Mouse (Mus musculus): ENCODE data around the gene Nol9.

The Nol9 gene

DNA sequence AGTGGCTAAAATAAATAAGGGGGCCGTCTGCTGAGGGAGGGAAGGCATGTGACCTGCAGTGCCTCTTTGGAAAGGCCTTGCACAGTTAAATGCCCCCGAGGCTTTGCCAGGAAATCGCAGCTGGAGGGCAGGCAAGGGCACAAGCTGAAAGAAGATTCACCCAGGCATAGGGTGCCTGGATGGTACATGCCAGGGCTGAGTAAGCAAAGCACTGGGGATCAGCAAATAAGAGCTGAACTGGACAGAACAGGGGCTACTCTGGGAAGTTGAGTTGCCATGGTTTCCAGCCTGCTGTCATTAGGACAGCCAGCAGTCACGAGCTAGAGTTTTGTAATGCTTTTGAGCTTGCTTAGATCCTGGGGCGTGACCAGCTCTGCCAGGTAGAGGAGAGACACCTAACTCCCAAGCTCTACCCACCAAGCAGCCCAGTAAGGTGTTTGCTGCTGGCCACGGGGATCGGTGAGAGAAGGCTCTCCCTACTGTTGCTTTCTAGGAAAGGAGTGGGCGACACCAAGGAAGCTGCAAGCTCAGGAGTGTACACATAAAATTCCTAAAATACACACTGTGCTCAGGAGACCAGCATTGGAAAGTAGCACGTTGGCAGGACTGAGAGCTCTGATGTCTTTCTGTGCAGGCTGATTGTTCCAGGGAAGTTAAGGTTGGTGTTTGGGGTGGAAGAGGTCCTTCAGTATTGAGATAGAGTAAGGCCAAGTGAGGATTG, 23.4 kb downstream of the Nol9 start:
- DNase-seq (ENCODE audit: low spot score in 2 of 2): peak; percentile 17 to 38

DNA sequence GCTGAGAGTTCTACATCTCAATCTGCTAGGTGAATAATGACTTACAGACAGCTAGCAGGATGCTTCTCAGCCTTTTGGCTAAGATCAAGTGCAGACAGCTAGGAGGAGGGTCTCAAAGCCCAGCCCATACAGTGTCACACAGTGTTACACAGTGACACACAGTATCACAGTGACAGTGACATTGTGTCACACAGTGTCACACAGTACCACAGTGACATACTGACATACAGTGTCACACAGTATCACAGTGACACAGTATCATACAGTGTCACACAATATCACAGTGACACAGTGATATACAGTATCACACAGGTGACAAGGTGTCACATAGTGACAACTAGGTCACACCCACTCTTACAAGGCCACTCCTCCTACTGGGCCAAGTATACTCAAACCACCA, 28.2 kb downstream of the Nol9 start:
- DNase-seq (ENCODE audit: low spot score in 2 of 2): no peak

DNA sequence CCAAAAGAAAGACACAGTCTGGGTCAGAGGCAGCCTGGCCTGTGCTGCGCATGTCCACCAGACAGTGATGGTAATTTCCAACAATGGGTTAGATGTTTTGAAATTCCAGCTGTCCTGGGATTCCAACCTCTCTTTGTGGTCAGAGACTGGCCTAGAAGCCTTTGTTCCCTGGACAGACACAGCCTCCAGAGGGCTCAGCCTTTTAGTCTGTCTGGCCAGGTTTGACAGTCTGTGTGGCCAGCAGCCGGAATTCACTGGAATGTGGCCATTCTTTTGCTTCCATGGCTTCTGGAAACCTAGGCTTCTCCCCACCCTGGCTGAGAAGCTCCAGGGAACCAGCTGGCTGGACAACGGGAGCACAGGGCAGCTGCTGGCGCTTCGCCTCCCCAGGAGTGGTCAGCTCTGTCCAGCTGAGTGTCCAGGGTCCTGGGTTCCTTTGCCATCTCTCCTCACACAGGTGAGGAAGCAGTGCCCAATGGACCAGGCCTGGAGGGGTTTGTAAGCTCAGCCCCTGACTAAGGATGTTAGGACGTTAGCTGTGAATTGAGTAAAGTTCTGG, 29.1 kb downstream of the Nol9 start:
- no peak for DNase-seq (ENCODE audit: low spot score in 2 of 2)

DNA sequence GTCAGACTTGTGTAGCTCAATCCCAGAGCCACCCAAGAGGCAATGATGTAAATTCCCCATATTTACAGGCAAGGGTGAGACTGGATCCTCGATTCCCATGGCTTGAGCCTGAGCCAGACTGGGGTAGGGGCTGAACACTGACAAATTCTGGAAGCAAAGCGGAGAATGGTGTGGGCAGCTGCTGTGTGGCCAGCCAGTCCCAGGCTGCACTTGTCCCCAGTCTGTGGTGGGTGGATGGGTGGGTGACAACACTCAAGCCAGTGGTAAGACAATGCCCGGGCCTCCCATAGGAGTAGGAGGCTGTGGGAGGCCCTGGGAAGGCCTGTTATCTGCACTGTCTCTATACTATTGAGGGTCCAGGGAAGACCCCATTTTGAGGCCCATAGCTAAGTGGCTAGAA, 30.1 kb downstream of the Nol9 start:
- DNase-seq (ENCODE audit: low spot score in 2 of 2): no peak

DNA sequence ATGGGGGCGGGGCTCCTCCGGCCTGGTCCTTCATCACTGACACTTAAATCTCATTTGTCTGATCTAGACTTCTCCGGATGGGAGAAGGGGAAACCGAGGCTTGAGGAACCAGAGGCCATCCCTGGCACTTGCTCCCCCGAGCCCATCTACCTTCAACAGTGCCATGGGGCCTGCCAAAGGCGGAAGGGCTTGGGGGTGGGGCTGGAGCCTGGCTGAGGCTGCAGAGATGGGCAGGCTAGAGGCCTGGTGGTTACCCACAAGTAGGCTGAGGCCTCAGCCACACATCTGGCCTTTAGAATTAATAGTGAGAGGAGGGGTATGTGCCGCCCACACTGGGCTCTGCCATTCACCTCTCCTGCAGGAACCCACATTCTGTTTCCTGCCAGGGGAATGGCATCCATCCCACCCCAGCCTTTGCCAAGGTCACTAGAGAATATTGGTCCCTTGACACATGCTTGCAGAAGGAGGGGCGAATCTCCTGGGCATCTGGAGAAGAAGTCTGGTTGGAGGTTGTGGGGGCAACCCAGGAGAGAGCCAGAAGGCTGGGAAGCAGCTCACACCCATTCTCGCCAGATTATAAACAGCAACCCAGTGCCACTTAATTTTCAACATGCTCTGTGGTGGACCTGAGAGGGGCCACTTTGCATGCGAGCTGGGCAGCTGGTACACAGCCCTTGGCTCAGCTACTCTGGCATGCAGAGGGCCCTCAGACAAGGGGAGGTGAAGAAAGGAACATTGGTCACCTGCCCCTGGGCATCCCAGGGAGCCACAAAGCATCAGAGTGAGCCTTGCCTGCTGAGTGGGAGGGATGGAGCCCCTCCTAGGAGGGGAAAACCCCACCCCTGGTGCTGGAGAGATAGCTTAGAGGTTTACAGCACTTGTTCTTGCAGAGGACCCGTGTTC, 31.6 kb downstream of the Nol9 start:
- DNase-seq (ENCODE audit: low spot score in 2 of 2): no peak

DNA sequence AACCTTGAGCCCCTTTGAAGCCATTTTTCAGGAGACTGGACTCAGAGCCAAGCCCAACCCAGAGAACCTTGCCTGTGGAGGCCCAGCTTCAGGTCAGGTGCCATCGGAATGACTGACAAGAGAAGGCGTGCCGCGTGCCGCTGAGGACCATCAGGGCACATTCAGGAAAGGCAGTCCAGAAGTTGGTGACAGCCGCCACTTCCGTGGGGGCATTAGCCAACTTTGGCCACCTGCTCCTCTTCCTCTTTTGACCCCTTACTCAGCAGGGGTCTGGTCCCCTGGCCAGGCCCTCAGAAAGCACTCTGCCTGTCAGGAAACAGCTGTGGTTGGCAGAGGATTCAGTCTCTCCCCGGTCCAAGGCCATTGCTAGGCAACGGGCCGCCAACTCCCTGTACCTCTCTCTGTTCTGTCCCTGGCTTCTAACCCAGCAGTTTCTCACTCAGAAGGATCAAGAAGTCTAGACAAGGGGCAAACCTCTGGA, 33.0 kb downstream of the Nol9 start, which contains the start of gene Plekhg5:
Plekhg5 (plus strand) TSS at position 378 of the 481 bp plus-strand sequence.
- DNase-seq (ENCODE audit: low spot score in 2 of 2): no peak

DNA sequence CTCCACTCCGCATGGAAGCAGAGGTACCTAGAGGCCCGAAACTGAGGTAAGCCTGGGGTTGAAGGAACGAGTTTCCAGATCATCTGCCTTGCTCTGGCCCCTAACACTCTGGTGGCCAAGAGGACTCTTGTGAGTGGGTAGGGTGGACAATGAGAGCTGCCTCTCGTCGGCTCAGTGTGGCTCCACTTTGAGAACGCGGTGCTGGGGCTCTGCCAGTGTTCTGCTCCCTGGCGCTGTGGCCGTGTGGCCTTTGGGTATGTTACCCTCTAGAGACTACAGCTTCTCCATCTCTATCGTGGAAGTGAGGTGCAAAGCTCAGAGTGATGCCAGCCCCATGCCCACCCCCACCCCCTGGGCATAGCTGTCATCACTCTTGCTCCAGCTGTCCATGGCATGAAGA, 33.5 kb downstream of the Nol9 start:
- DNase-seq (ENCODE audit: low spot score in 2 of 2): no peak

DNA sequence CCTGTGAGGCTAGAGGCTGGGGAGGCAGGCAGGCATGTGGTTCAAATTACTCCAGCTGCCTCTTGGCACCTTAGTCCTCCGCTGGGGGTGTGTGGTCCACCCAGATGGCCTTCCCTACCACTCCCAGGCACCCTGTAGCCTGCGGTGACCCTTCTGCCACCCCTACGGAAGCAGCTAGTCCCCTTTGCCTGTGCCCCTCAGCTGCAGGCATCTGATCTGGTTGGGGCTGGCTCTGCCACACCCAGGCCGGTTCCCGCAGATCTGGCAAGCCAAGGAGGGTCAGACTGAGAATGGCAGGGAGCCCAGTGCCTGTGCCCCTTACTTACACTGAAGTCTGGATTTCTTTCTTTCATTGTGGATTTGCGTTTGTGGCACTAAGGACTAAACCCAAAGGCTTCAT, 34.6 kb downstream of the Nol9 start:
- no peak for DNase-seq (ENCODE audit: low spot score in 2 of 2)

DNA sequence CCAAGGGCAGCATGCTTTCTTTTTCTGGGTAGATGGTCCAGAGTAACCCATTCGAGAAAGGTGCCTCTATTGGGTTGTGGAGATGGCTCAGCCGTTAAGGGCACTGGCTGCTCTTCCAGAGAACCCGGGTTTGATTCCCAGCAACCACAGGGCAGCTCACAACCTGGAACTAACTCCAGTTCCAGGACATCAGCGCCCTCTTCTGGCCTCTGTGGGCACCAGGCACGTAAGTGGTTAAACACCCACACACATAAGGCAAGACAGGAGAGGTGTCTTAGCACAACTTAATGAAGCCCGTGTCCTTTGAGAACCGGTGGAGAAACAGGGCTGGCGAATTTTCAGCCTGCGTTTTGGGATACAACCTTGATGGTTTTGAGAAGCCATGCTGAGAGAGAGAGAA, 35.4 kb downstream of the Nol9 start:
- no peak for DNase-seq (ENCODE audit: low spot score in 2 of 2)

DNA sequence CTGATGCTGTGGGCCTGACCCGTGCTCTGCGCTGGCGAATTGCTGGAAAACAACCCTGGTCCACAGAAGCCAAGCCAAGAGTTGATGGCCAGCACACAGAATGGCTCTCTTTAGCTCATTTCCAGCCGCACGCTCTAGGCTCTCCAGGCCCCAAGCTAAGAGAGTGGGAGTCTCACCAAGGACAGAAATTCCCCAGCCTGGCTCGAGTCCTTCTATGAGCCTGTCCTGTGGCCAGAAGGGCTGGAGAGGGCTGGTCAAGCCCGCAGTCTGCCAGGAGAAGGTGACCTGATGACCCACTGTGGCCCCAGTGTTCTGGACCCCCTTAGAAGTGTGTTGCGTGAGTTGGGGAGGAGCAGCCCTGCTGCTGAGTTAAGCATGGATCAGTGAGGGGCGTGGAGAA, 38.1 kb downstream of the Nol9 start:
- no peak for DNase-seq (ENCODE audit: low spot score in 2 of 2)

DNA sequence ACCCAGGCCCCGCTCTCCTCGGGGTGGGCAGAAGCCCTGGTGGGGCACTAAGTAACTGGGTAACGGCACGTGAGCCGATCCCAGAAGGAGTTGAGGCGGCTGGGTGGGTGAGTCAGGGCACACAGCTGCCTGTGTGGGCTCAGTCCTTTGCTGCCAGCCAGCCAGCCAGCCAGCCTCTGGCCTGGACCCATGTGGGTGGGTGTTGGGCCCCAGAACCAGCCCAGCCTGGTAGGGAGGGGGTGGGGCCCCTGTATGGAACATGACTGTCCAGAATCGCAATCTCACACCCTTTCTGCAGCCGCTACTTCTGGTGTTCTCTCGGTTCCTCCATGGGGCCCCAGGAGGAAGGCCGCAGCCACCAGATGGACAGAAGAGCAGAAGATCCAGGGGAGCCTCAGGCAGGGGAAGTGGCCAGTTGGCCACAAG, 39.0 kb downstream of the Nol9 start:
- peak in 1 of 2 experiments; percentile 39 for DNase-seq (ENCODE audit: low spot score in 2 of 2)

DNA sequence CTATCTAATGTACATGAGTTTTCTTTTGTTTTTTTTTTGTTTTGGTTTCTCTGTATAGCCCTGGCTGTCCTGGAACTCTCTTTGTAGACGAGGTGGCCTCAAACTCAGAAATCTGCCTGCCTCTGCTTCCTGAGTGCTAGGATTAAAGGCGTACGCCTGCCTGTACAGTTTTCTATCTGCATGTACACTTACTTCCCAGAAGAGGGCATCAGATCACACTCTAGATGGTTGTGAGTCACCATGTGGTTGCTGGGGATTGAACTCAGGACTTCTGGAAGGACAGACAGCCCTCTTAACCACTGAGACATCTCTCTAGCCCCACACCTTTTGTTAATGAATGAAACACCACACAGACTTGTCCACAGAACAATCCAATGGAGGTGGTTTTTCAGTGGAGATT, 40.1 kb downstream of the Nol9 start:
- no peak for DNase-seq (ENCODE audit: low spot score in 2 of 2)

DNA sequence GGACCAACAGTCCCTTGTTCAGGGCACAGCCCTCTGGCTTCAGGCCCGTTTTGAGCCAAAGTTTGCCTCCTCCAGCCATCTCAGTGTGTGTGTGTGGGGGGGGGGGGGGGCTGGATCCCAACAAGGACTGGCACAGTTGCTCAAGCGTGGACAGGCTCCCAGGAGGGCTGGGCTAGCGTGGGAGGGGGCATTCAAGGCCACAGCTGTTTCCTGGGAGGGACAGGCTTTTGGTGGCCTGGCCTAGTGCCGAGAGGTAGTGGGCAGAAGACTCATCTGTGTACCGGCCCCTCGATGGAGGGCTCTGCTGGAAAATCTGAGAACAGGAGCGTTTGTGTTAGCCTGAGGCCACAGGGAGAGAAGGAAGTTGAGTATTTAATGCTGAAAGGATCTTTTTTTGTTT, 40.8 kb downstream of the Nol9 start:
- DNase-seq (ENCODE audit: low spot score in 2 of 2): no peak

DNA sequence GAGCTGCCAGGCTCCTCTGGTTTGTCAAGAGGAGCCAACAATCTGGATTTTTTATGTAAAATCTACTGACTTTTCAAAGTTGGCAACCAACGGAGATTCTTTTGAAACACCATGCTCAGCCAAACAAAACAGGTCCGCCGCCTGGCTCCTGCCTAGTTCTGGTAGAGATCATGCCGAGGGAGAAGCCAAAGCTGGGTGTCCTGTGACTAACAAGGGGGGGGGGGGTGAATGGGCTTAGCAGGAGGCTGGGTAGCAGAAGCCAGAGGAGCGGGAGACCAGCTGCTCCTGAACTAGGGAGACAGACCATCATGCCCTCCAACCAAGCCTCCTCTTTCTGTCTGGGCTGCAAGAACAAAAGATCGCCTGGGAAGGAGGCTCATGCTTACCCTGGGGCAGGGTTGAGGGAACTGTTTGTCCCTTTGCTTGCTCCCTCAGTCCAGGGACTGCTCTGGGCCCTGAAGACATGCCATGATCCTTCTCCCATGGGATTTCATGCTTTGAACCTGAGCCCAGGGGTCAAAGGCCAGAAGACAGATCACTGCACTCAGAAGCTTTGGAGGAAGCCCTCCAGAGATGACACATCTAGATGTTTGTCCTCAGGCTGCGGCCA, 44.6 kb downstream of the Nol9 start:
- no peak for DNase-seq (ENCODE audit: low spot score in 2 of 2)

DNA sequence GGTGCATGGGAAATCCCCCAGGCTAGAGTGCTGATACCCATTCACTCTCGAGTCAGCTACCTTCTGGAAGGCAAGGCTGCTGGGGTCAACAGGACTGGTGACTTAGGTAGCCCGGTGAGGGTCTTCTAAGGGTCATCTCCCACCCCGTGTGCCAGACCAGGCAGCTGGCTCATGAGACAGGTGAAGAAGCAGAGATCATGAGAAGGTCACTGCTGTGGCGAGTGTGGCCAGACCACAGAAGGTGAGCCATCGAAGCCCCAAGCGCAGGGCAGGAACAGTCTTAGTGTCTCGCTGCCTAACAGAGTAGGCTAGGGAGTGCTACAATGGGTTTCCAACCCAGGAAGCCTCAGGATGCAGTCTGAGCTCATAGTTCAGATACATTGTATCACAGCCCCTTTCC, 45.5 kb downstream of the Nol9 start:
- DNase-seq (ENCODE audit: low spot score in 2 of 2): no peak

DNA sequence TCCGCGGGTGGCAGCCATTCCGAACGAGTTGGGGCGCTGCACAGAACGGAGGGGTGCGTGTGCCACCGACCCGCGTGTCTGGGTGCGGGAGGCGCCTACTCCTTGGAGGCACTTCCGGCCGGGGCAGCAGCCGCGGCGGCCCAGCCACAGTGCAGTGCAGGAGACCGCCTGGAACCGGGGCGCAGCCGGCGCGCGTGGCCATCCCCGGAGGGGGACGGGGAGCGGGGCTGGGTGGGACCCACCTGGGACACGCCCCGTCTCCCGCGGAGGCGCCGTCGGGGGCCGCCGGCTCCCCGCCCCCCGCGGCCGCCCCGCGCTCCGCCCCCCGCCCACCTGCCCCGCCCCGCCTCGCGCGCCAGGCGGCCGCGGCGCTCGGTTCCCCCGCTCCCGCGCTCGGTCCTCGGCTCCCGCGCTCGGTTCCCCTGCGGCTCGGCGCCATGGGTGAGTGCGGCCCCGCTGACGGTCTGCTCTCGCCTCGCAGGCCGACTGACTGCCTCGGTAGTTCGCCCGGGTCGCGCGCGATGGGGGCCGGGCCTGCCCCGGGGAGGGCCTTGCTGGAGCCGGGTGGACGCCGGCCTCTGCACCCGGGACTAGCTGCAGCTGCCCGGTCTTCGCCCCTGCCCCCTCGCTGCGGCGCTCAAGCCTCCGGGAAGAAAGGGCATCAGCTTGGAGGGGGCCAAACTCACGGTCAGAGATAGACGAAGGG, 47.5 kb downstream of the Nol9 start:
- peak; percentile 55 to 60 for DNase-seq (ENCODE audit: low spot score in 2 of 2)

DNA sequence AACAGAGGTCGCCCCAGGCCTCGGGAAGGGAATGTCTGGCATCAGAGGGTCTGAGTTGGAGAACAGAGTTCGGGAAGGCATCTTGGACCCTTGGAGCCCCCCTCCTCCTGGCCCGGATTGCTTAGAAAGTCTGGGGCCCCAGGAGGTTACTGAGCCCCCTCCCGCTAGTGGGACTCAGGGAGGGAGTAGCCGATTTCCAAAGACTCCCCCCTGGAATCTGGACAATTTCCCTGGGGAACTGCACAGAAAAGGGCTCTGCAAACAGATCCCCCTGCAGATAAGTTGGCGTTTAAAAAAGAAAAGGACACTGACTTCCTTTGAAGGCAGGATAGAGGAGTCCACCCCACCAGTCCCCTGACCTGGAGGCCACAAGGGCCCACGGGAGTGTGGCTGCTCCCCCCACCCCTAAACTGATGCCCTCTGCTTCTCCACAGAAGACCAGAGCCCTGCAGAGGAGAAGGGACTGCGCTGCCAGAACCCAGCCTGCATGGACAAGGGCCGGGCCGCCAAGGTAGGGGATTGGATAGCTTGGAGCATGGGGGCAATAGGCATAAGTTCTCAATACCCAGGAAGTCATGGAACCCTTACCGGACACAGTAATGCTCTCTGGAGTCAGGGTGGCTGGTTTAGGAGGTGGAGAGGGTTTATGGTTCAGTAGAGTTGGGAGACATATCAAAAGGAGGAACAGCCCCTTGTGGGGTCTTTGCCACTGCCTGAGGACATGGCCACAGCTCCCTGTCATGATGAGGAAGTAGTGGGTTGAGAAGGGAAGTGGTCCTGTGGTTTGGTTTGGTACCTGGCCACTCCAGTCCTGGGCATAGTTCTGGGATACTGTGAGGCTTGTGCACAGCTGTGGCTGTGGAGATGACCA, 48.3 kb downstream of the Nol9 start:
- peak in 1 of 2 experiments; percentile 35 for DNase-seq (ENCODE audit: low spot score in 2 of 2)

DNA sequence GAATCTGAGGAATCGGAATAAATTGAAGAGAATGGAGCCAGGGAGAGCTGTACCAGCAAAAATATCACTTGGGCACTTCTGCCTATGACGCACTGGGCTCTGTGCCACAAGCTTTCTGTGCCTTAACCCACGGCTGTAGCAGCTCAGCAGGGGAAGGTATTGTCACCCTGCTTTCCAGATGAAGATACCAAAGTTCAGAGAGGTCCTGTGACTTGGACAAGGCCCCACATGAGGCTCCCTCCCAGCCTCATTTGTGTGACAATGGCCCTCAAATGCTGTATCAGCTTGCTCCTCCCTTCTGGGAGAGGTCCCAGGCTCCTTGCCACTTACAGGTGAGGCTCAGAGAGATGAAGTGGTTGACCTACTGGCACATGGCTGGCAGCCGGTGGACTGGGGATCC, 49.0 kb downstream of the Nol9 start:
- peak; percentile 71 to 79 for DNase-seq (ENCODE audit: low spot score in 2 of 2)

DNA sequence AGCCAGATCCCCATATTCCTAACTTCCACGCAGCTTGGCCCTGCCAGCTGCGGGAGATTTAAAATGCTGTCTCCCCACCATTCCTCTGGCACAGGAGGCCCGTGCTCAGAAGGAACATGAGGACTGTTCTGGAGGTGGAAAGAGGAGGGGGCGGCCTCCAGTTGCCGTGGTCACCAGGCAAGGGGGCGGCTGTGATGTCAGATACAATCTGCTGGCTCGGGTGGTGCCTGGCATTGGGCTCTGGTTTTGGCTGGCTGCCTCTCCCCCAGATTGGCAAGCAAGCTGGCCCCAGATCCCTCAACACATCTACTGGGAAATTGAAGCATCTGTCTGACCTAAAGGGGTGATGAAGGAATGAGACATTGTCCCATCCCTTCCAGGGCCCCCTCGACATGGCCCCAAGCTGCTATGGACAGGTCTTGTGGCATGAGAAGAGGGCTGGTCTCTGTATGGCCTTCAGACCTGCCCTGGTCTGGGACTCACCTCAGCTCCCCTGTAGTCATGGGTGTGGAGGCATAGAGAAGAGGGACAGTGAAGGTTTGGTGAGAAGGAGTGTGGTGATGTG, 49.5 kb downstream of the Nol9 start:
- peak; percentile 88 to 90 for DNase-seq (ENCODE audit: low spot score in 2 of 2)

DNA sequence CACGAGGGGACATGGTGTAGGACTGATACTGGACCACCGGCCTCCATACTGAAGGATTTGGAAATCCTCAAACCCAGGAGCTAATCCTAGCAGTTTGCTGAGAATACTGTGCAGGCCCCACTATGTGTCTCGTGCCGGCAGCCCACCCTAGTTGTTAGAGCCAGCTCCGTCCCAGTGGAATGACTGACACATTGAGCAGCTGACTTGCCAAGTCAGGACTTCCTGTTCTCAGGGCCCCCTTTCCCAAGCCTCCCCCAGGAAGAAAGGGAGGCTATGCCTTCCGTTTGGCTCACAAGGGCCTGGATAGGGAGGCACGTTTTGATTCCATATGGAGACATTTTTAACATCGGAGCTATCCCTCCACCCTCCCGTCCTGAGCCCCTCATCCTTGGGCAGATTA, 51.1 kb downstream of the Nol9 start:
- DNase-seq (ENCODE audit: low spot score in 2 of 2): no peak

Measured in right cerebral cortex, adult 2 months (tissue).